Mouse (Mus musculus): ENCODE data around the gene Slc9b1.

- TF ChIP-seq POLR2A (IDR thresholded peaks at IDR 0.05; ENCODE audit: insufficient read depth, low read depth, low read length) (no peak), CTCF (IDR thresholded peaks at IDR 0.05) (peak; percentile 27; the same call in 1 of the 2 replicates), EP300 (IDR thresholded peaks at IDR 0.05; ENCODE audit: insufficient read depth, low read depth, low read length) (no peak)
Measured at GRCm38 (mm10) chr3:135327601-135328000, 20.2 kb upstream of the Slc9b1 start.
